7 mouse cellular contexts compared by ENCODE assay signal in genomic region chr7:121120143-121120818, GRCm38 (mm10). TPM values are rescaled to one million over a fixed set of nuclear protein-coding genes. Genes with fewer than 3 reads are reported as not detected.
DNase-seq lines count a peak whose midpoint lies in the region; ATAC-seq and TF ChIP-seq lines count a peak whose summit lies in the region.

No protein-coding gene starts in this region.

- intact Hi-C loops in left cerebral cortex, postnatal 4 days (cut with DNase I), result loop anchor here (5.0 kb wide), 1 partner anchor 43 kb away; no protein-coding TSS in a partner anchor

- no peaks in the 10 kb centered on the region for H3K9me3 ChIP-seq in midbrain, embryonic 13.5 days

- H3K27me3 ChIP-seq in midbrain, embryonic 13.5 days, result no peaks in the 10 kb centered on the region
- H3K27me3 ChIP-seq in small intestine, adult 2 months (ENCODE audit: control insufficient read depth, insufficient read depth, low read length), result no peaks in the 10 kb centered on the region

- H3K4me1 ChIP-seq in midbrain, embryonic 13.5 days (replicated peaks), result no peaks in the 10 kb centered on the region; the same call in 1 of the 2 replicates
- no peaks in the 10 kb centered on the region for H3K4me1 ChIP-seq in small intestine, adult 2 months (ENCODE audit: control insufficient read depth, insufficient read depth, insufficient read length, low read length)

- DNase-seq in adrenal gland, postnatal 10 days, result peak; percentile 92
- peak; percentile 71 for DNase-seq in embryo, embryonic 9.5 days (ENCODE audit: extremely low spot score)
- peak; percentile 17 for DNase-seq in gonadal fat pad, adult 2 months (ENCODE audit: low read depth)
- peak; percentile 51 for DNase-seq in kidney, adult 11 months
- peak; percentile 86 for DNase-seq in left cerebral cortex, postnatal 4 days

- H3K4me3 ChIP-seq in midbrain, embryonic 13.5 days (replicated peaks), result no peak overlapping the region
- no peak overlapping the region for H3K4me3 ChIP-seq in small intestine, adult 2 months (ENCODE audit: low read depth, low read length)

- peak; percentile 94 for ATAC-seq in midbrain, embryonic 13.5 days

- no peak for TF ChIP-seq POLR2A in small intestine, adult 2 months (IDR thresholded peaks at IDR 0.05; ENCODE audit: low read depth, low read length)

- no peak overlapping the region for H3K4me2 ChIP-seq in midbrain, embryonic 13.5 days (replicated peaks)

- H3K36me3 ChIP-seq in midbrain, embryonic 13.5 days, result no peaks in the 10 kb centered on the region
- H3K36me3 ChIP-seq in small intestine, adult 2 months (ENCODE audit: control insufficient read depth, insufficient read depth, low read length), result no peaks in the 10 kb centered on the region

- H3K27ac ChIP-seq in midbrain, embryonic 13.5 days, result no peak overlapping the region
- no peak overlapping the region for H3K27ac ChIP-seq in small intestine, adult 2 months (ENCODE audit: insufficient read depth, low read depth, low read length)

- H3K9ac ChIP-seq in midbrain, embryonic 13.5 days (replicated peaks), result no peak overlapping the region

- TF ChIP-seq CTCF in small intestine, adult 2 months (IDR thresholded peaks at IDR 0.05; ENCODE audit: extremely low read depth, insufficient read length, insufficient replicate concordance, low read depth, low read length), result peak; percentile 68; the same call in 1 of the 2 replicates

- 11% methylated on average over 10 of the region's 10 CpGs for WGBS in midbrain, embryonic 13.5 days
- 10% methylated on average over 10 of the region's 10 CpGs for WGBS in small intestine, adult 2 months

RNA-seq across cellular contexts. Expression of gene Otoa, which starts 38.8 kb away (rescaled TPM):
- total RNA-seq in adrenal gland, postnatal 10 days (2021), result 1 to 10 TPM; 1.1 to 1.2 TPM
- 0.24 and 0.47 TPM in 2 replicates for polyA plus RNA-seq in gonadal fat pad, adult 2 months (2012; rRNA removed)
- total RNA-seq in left cerebral cortex, postnatal 4 days (2021), result under 1 TPM; 0.58 to 0.74 TPM
- 0.13 and 0.19 TPM in 2 replicates for polyA plus RNA-seq in midbrain, embryonic 13.5 days (2015; fragmentation: Nextera tagmentation; extraction: Ambion mirVana)
- 0.08 and 0.38 TPM in 2 replicates for polyA plus RNA-seq in small intestine, adult 2 months (2012; rRNA removed)

RNA-seq across cellular contexts. Expression of gene Igsf6, which starts 45.9 kb away (rescaled TPM):
- 1 to 10 TPM; 2.5 to 2.7 TPM for total RNA-seq in adrenal gland, postnatal 10 days (2021)
- 1.3 and 2.0 TPM in 2 replicates for polyA plus RNA-seq in gonadal fat pad, adult 2 months (2012; rRNA removed)
- total RNA-seq in left cerebral cortex, postnatal 4 days (2021), result under 1 TPM; 0.26 to 0.28 TPM
- polyA plus RNA-seq in midbrain, embryonic 13.5 days (2015; fragmentation: Nextera tagmentation; extraction: Ambion mirVana), result 0.87 and 0.92 TPM in 2 replicates
- 0.52 and 0.63 TPM in 2 replicates for polyA plus RNA-seq in small intestine, adult 2 months (2012; rRNA removed)

Comparison
In these comparisons a context has a peak if more than half of its experiments do, and no peak if none do; other contexts are left out.
1. DNase-seq: peak in every context shown above with its lines; median percentile 92 in adrenal gland, postnatal 10 days; 86 in left cerebral cortex, postnatal 4 days; 71 in embryo, embryonic 9.5 days; 51 in kidney, adult 11 months; 17 in gonadal fat pad, adult 2 months.